Mouse (Mus musculus) hindbrain, embryonic 12.5 days (tissue): Measurements from ENCODE around the gene Ubl5. TPM values are rescaled to one million over a fixed set of nuclear protein-coding genes. Genes with fewer than 3 reads are reported as not detected.
"Not testable (repeated sequence)": the region's sequence is repeated elsewhere in the genome, so short reads cannot be mapped to it uniquely, and the experiment has no call there.

ENCODE experiments used
- ATAC-seq: fragments of 200-750 bp; cut with Nextera tagmentation; 2 replicates; pipeline ENCODE4 v1.8.0; 2017; ENCODE audit warnings: moderate TSS enrichment; ENCODE audit not compliant: low FRiP score
- H3K27ac ChIP-seq: fragments of 300-500 bp; sonication (generic); 2 replicates; pipeline ENCODE4 v1.5.1; 2016; ENCODE audit warnings: mild to moderate bottlenecking
- H3K27me3 ChIP-seq: fragments of 300-500 bp; sonication (generic); 2 replicates; pipeline ENCODE4 v1.6.1; 2016; ENCODE audit warnings: mild to moderate bottlenecking
- H3K36me3 ChIP-seq: fragments of 300-500 bp; sonication (generic); 2 replicates; pipeline ENCODE4 v1.6.1; 2016; ENCODE audit warnings: mild to moderate bottlenecking
- H3K4me1 ChIP-seq: fragments of 300-500 bp; sonication (generic); 2 replicates; pipeline ENCODE4 v1.6.1; 2016
- H3K4me2 ChIP-seq: fragments of 300-500 bp; sonication (generic); replicated peaks from 2 replicates; pipeline ENCODE4 v1.6.1; 2016; ENCODE audit warnings: mild to moderate bottlenecking
- H3K4me3 ChIP-seq: fragments of 300-500 bp; sonication (generic); 2 replicates; pipeline ENCODE4 v1.5.1; 2016; ENCODE audit warnings: mild to moderate bottlenecking
- H3K9ac ChIP-seq: fragments of 300-500 bp; sonication (generic); 2 replicates; pipeline ENCODE4 v1.6.1; 2016; ENCODE audit warnings: mild to moderate bottlenecking, moderate library complexity
- H3K9me3 ChIP-seq: fragments of 300-500 bp; sonication (generic); replicated peaks from 2 replicates; pipeline ENCODE4 v1.6.1; 2016; ENCODE audit warnings: mild to moderate bottlenecking
- WGBS: fragments of 180-500 bp; shearing (Covaris S2); methylation state at CpG from one replicate; pipeline ENCODE4 v1.1.7; 2016; 5-methylcytosine and 5-hydroxymethylcytosine counted together
- polyA plus RNA-seq: library from polyadenylated mRNA; unstranded; fragments of >200 nt; fragmentation: Nextera tagmentation; extraction: Ambion mirVana; gene quantifications from 2 replicates; pipeline ENCODE4 v1.2.1, GENCODE M21; 2016

The Ubl5 gene
- polyA plus RNA-seq, 1 experiment from 2014 or later: 471 TPM

DNA sequence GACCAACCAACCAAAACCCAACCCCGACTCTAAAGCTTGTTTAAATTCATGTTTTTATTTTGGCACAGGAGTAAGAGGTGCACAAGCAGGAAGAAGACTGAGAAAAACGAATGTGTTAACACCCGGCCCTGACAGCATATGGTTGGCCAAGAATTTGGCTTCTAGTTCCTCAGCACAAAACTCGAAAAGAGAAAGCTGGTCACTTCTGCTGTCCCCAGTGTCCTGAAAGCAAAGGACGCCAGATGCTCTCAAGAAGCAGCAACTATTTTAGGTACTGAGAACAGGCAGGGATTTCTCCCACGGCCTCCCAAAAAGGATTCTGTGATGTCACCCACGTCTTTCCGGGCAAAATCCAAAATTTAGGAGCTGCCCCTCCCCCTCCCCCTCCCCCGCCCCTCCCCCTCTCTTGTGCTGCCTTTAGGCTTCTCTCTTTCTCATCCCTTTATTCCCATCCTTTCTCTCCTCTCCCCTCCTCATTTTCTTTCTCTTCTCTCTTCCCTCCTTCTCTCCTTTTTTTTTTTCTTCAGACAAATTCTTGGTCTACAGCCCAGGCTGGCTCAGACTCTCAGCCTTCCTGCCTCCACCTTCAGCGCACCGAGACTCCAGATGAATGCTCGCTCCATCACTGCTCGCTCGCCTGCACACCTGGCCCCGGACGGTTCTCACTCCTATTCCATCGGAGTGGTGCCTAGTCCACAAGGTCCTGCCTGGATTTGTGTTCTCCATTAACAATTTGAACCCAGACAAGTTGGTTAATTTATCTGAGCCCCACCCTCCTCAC lies 42.6 kb downstream of the Ubl5 start:
- no peaks in the 10 kb centered on the region for H3K9me3 ChIP-seq
- WGBS: 65% methylated on average over 17 of the region's 17 CpGs
- no peak for ATAC-seq

DNA sequence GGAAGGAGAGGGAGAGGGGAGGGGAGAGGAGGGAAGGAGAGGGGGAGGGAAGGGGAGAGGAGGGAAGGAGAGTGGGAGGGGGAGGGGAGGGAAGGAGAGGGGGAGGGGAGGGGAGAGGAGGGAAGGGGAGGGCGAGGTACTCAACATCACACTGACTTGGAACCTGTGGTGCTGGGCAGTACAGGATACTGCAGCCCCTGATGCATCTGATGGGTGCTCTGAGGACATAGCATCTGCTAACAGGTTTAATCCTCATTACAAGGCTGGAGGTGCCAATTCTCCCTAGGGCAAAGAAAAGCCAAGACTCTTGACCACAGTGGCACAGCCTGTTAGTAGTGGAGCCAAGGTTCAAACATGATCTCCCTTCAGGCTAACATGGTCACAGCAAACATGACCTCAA lies 46.7 kb downstream of the Ubl5 start:
- Histone ChIP-seq H3K27me3 (no peaks in the 10 kb centered on the region), H3K27ac (peak overlapping the region; percentile 73), H3K4me3 (no peak overlapping the region), H3K36me3 (no peaks in the 10 kb centered on the region), H3K9ac (no peak overlapping the region), H3K9me3 (no peaks in the 10 kb centered on the region), H3K4me1 (peaks cover 19% of the 10 kb centered on the region), H3K4me2 (no peak overlapping the region)
- WGBS: 83% methylated on average over 1 of the region's 1 CpGs
- peak; percentile 26; the same call in 1 of the 2 replicates for ATAC-seq

More for the DNA sequence above, 42.6 kb downstream of the Ubl5 start:
- no peak overlapping the region for H3K9ac ChIP-seq
- peaks cover 10% of the 10 kb centered on the region for H3K4me1 ChIP-seq
- no peak overlapping the region for H3K27ac ChIP-seq
- H3K4me2 ChIP-seq: no peak overlapping the region
- no peak overlapping the region for H3K4me3 ChIP-seq
- no peaks in the 10 kb centered on the region for H3K36me3 ChIP-seq
- H3K27me3 ChIP-seq: no peaks in the 10 kb centered on the region

DNA sequence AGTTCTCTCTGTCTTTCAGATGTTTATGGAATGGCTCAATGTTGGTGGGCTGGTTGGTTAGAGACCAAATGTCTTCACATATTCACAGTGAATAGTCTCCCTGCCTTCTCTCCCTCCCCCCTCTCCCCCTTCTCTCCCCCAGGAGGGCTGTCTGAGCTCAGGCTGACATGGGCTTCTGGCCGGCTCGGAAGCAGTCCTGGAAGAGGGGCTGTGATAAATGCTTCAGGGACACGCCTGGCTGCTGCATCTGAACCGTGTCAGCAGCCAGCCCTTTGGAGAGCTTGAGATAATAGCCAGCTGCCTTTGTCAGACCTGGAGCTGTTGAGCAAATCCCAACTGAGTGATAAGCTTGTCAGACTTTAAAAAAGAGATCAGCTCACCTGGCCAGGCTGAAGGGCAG lies 47.2 kb downstream of the Ubl5 start:
- Histone ChIP-seq H3K9me3 (no peaks in the 10 kb centered on the region), H3K27me3 (no peaks in the 10 kb centered on the region), H3K9ac (no peak overlapping the region; the same call in 1 of the 2 replicates), H3K27ac (peak overlapping the region; percentile 73), H3K4me3 (no peak overlapping the region), H3K4me1 (peaks cover 24% of the 10 kb centered on the region), H3K36me3 (no peaks in the 10 kb centered on the region), H3K4me2 (peak overlapping the region; percentile 9; the same call in 1 of the 2 replicates)
- 3% methylated on average over 4 of the region's 4 CpGs for WGBS
- ATAC-seq: peak; percentile 83

- Histone ChIP-seq H3K27ac (peak overlapping the region; percentile 73), H3K4me1 (peaks cover 29% of the 10 kb centered on the region)
- 81% methylated on average over 2 of the region's 2 CpGs for WGBS
- ATAC-seq, H3K4me2 ChIP-seq, H3K9ac ChIP-seq, H3K9me3 ChIP-seq, H3K36me3 ChIP-seq, H3K4me3 ChIP-seq, H3K27me3 ChIP-seq: not testable (repeated sequence)
Observed at GRCm38 (mm10) chr9:20690449-20690848, 47.8 kb downstream of the Ubl5 start.

DNA sequence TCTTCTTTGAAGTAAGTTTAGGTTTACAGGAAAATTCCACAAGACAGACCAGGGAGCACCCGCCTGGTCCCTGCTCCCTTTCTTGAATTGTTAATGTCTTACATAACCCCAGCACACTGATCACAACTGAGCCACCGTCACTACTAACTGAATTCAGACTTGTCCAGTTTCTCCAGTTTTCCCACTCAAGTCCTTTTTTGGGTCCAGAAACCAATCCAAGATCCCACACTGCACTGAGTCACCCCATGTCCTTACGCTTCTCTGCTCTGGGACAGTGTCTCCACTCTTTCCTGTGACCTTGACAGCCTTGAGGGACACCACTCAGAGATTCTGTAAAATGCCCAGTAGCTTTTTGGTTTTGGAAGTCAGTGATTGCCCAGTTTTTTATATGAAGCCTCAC lies 50.2 kb downstream of the Ubl5 start:
- 92% methylated on average over 3 of the region's 3 CpGs for WGBS
- Histone ChIP-seq H3K9ac (no peak overlapping the region), H3K4me2 (no peak overlapping the region), H3K4me1 (peaks cover 51% of the 10 kb centered on the region), H3K27ac (no peak overlapping the region), H3K27me3 (no peaks in the 10 kb centered on the region), H3K9me3 (no peaks in the 10 kb centered on the region), H3K36me3 (no peaks in the 10 kb centered on the region), H3K4me3 (no peak overlapping the region)
- ATAC-seq: no peak

GRCm38 (mm10) chr9:20694721-20695235 lies 52.1 kb downstream of the Ubl5 start:
- Histone ChIP-seq H3K36me3 (no peaks in the 10 kb centered on the region), H3K9ac (peak overlapping the region; percentile 47), H3K4me3 (peak overlapping the region; percentile 26), H3K4me2 (peak overlapping the region; percentile 55), H3K4me1 (peaks cover 51% of the 10 kb centered on the region), H3K27me3 (no peaks in the 10 kb centered on the region), H3K27ac (peak overlapping the region; percentile 62; the same call in 1 of the 2 replicates), H3K9me3 (no peaks in the 10 kb centered on the region)
- WGBS: 3% methylated on average over 25 of the region's 25 CpGs
- ATAC-seq: no peak

- Histone ChIP-seq H3K36me3 (no peaks in the 10 kb centered on the region), H3K4me1 (peaks cover 46% of the 10 kb centered on the region), H3K27me3 (no peaks in the 10 kb centered on the region), H3K4me2 (no peak overlapping the region), H3K9ac (no peak overlapping the region), H3K4me3 (no peak overlapping the region), H3K27ac (peak overlapping the region; percentile 81), H3K9me3 (no peaks in the 10 kb centered on the region)
- no peak for ATAC-seq
- 56% methylated on average over 5 of the region's 5 CpGs for WGBS
Observed at GRCm38 (mm10) chr9:20696107-20696712, 53.5 kb downstream of the Ubl5 start.

Other genes starting within 250 kb of the Ubl5 start
- 31.2 and 33.6 TPM in 2 replicates for gene Zfp26, start 182.7 kb upstream of the Ubl5 start, polyA plus RNA-seq
- gene Zfp426, start 150.1 kb upstream of the Ubl5 start, polyA plus RNA-seq: 29.7 and 30.6 TPM in 2 replicates
- gene Zfp266, start 121.5 kb upstream of the Ubl5 start, polyA plus RNA-seq: 151 and 155 TPM in 2 replicates
- 30.6 and 34.8 TPM in 2 replicates for gene Zfp846, start 61.6 kb upstream of the Ubl5 start, polyA plus RNA-seq
- 18.3 and 19.8 TPM in 2 replicates for gene Fbxl12, start 1.9 kb downstream of the Ubl5 start, polyA plus RNA-seq
- 47.2 and 49.4 TPM in 2 replicates for gene Pin1, start 9.2 kb downstream of the Ubl5 start, polyA plus RNA-seq
- gene Olfm2, start 103.5 kb downstream of the Ubl5 start, polyA plus RNA-seq: 68.7 and 75.0 TPM in 2 replicates
- gene Col5a3, start 172.2 kb downstream of the Ubl5 start, polyA plus RNA-seq: 1.5 and 2.0 TPM in 2 replicates
- gene Rdh8, start 175.6 kb downstream of the Ubl5 start, polyA plus RNA-seq: not detected in 2 replicates
- gene A230050P20Rik, start 225.8 kb downstream of the Ubl5 start, polyA plus RNA-seq: 2.0 and 2.4 TPM in 2 replicates
- gene Angptl6, start 236.8 kb downstream of the Ubl5 start, polyA plus RNA-seq: 4.8 and 5.5 TPM in 2 replicates
- gene Ppan, start 245.3 kb downstream of the Ubl5 start, polyA plus RNA-seq: 55.1 and 59.5 TPM in 2 replicates